Mouse (Mus musculus) heart, adult 2 months (tissue): ENCODE data around the gene Bbs5.
A peak's percentile ranks its signal among the peaks of the same experiment; 100 is the strongest.

Experiments
- CTCF ChIP-seq: fragments of 200-600 bp; IDR thresholded peaks from 2 replicates; pipeline ENCODE4 v1.8.1; 2022; ENCODE audit warnings: antibody characterized with exemption, mild to moderate bottlenecking, moderate library complexity
- EP300 ChIP-seq: fragments of 200-500 bp; IDR thresholded peaks from 2 replicates; pipeline ENCODE4 v1.6.1; 2011; ENCODE audit warnings: low read depth, low read length, control low read depth; ENCODE audit not compliant: insufficient read depth
- POLR2A ChIP-seq: fragments of 200-500 bp; IDR thresholded peaks from 2 replicates; pipeline ENCODE4 v1.6.1; 2011; ENCODE audit warnings: mild to moderate bottlenecking, low read depth, low read length, control low read depth; ENCODE audit not compliant: insufficient read depth

DNA sequence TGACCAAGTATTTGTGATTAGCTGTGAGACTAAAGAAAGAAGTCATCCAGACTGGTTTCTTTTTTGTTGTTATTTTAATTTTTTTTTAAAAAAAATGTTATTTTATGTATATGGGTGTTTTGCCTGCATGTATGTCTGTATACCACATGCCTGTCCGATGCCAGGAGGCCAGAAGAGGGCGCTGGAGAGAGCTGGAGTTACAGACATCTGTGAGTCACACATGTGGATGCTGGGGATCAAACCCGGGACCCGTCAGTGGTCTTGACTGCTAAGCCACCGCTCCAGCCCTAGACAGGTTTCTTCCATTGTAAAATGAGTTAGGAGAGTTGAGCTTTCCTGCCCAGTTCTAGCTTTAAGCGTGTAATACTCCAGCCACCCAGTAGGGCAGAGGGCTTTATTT lies 33.0 kb downstream of the Bbs5 start:
- TF ChIP-seq CTCF, result peak; percentile 39
- TF ChIP-seq EP300, result no peak
- no peak for TF ChIP-seq POLR2A
